Mouse (Mus musculus): Measurements from ENCODE around the gene Heatr5b.
A peak's percentile ranks its signal among the peaks of the same experiment; 100 is the strongest.

Gene Heatr5b

GRCm38 (mm10) chr17:78768937-78769336 is 66.2 kb downstream of the Heatr5b start:
- DNase-seq (ENCODE audit: low read depth, low spot score) = no peak

GRCm38 (mm10) chr17:78767546-78767945 is 67.6 kb downstream of the Heatr5b start:
- no peak for DNase-seq (ENCODE audit: low read depth, low spot score)

- no peak for DNase-seq (ENCODE audit: low read depth, low spot score)
Measured at GRCm38 (mm10) chr17:78766084-78766483, 69.1 kb downstream of the Heatr5b start.

DNA sequence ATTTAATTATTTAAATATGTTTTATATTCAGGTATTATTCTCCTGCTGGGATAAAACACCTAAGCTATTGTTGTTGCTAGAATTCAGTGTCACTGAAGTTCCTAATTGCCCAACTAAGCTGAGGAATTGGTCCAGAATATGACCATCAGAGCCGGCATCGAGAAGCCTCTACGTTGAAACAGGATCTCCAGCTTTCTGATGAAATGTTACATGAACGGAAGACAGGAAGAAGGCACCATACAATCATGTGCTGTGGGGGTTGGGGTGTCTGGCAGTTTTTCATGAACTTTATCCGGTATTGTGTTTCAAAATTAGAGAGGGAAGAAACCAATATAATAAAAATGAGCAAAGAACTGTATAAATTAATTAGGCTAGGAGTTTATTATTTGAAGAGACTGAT is 71.9 kb downstream of the Heatr5b start:
- no peak for DNase-seq (ENCODE audit: low read depth, low spot score)

- no peak for DNase-seq (ENCODE audit: low read depth, low spot score)
Measured at GRCm38 (mm10) chr17:78752938-78753655, 82.1 kb downstream of the Heatr5b start.

DNA sequence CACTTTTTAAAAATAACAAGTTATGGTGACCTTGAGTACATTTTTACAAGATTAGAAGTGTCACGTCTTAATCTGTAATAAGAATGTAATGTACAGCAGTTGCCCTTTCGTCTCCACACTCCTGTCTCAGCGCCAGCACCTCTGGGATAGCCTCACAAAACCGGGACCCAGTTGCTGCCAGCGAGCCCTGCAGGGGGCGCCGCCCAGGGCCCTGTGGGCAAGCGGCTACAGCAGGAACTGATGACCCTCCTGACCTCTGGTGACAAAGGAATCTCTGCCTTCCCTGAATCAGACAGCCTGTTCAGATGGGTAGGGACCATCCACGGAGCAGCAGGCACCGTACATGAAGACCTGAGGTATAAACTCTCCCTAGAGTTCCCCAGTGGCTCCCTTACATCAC is 83.1 kb downstream of the Heatr5b start:
- no peak for DNase-seq (ENCODE audit: low read depth, low spot score)

GRCm38 (mm10) chr17:78748440-78748839 is 86.7 kb downstream of the Heatr5b start:
- no peak for DNase-seq (ENCODE audit: low read depth, low spot score)

- DNase-seq (ENCODE audit: low read depth, low spot score) = no peak
Measured at GRCm38 (mm10) chr17:78738416-78738815, 96.7 kb downstream of the Heatr5b start.

DNA sequence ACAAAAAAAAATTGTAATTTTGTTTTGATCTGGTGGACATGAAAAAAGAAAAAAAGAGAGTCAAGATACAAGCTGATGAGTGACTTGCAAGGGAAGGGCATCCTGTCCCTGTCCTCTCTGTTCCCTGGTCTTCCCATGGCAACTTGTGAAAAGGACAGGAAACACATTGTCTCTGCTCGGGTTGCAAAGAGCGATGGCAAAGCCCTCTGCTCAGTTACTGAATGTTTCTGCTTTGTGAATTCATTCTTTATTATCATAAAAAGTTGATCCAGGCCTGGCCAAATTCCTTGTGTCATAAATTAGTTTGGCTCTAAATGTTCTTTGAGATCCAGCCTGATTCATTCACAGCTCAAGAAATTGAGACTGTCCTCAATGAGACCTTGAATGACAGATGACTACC is 97.4 kb downstream of the Heatr5b start:
- DNase-seq (ENCODE audit: low read depth, low spot score) = no peak

GRCm38 (mm10) chr17:78737096-78737495 is 98.1 kb downstream of the Heatr5b start, which contains the start of gene Strn:
Strn (minus strand) TSS chr17:78737196.
- no peak for DNase-seq (ENCODE audit: low read depth, low spot score)

DNA sequence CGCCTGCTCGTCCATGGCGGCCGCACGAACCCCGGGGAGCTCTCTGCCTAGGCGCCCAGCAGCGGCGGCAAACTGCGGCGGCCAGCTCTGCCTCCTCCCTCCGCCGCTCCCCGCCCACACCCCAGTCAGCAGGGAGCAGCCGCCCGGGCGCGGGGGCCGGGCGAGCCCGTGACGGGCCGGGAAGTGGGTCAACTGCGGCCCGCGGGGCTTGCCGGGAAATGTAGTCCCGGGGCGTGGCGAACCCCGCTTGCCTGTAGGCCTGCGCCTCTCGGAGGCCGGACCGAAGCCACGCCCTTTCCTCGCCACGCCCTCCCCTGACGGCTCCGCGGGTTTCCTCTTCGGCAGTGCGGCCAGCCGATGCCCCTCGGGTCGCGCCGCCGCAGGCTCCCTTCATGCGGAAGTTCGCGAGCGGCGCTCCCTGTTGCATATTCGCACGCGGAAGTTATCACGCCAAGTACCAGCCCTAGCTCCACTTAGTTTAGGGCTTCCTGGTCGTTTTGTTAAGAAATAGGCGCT is 98.6 kb downstream of the Heatr5b start:
- peak; percentile 95 for DNase-seq (ENCODE audit: low read depth, low spot score)

- DNase-seq (ENCODE audit: low read depth, low spot score) = peak; percentile 81
Measured at GRCm38 (mm10) chr17:78735731-78736472, 99.3 kb downstream of the Heatr5b start.

GRCm38 (mm10) chr17:78734806-78735205 is 100.4 kb downstream of the Heatr5b start:
- peak; percentile 40 for DNase-seq (ENCODE audit: low read depth, low spot score)

- no peak for DNase-seq (ENCODE audit: low read depth, low spot score)
Measured at GRCm38 (mm10) chr17:78732056-78732455, 103.1 kb downstream of the Heatr5b start.

- peak; percentile 69 for DNase-seq (ENCODE audit: low read depth, low spot score)
Measured at GRCm38 (mm10) chr17:78726746-78727449, 108.3 kb downstream of the Heatr5b start.

DNA sequence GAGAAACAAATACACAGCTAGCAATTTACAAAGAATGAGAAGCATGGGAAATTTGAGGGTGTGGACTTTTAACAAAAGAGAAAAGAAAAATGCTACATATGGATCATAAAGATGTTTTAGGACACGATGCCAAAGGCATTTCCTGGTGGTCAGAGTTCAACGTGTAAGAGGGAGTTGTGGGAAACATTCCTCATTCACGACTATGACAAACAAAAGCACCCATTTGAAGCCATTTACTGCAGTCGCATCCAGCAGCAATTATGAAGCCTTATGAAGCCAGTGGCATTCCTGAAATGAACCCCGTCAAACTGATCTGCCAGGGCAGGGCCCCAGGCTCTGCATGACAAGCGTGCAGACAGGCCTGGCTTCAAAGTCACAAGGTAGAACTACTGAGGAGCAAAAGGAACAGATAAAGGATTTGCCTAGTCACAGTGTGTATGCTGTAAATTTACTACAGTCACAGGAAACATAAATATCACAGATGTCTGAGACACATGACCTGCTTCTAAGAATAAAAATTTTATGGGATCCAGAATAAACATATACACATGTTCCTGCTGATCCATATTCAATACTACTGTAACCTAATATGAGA is 110.6 kb downstream of the Heatr5b start:
- no peak for DNase-seq (ENCODE audit: low read depth, low spot score)

DNA sequence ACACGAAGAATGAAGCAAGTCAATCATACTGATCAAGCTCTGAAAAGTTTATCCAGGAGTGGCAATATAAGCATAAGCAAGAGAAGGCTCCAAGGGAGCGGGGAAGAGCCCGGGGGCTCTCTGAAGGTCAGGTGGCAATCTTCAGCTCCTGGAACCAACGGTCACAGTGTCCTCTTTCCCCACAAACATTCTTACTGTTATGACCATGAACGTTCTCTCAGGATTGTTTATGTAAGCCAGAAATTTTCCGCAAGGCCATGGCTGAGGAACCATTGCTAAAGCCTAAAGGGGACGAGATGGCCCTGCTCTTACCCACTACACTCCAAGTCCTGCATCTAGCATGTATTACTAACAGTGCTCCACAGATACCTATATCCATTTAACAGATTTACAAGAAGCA is 113.5 kb downstream of the Heatr5b start:
- no peak for DNase-seq (ENCODE audit: low read depth, low spot score)

GRCm38 (mm10) chr17:78719086-78719485 is 116.1 kb downstream of the Heatr5b start:
- DNase-seq (ENCODE audit: low read depth, low spot score) = no peak

- peak; percentile 23 for DNase-seq (ENCODE audit: low read depth, low spot score)
Measured at GRCm38 (mm10) chr17:78710258-78710657, 124.9 kb downstream of the Heatr5b start.

GRCm38 (mm10) chr17:78708422-78708821 is 126.7 kb downstream of the Heatr5b start:
- no peak for DNase-seq (ENCODE audit: low read depth, low spot score)

DNA sequence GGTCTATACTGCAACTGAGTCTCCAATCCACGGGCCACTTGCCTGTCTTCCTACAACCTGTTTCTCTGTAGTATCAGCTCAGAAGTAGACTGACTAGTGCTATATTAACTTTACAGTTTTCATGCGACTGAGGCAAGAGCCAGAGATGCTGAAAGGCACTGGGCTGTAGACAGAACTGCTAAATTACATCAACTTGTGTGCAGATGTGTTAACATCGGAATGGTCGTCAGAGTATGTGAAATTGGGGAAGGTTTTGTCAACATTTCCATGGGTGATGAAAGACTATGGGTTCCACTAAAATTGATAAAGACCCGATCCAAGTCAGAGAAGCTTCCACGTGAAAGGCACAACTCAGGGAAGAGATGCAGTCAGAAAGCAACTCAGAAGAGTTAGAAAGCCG is 132.2 kb downstream of the Heatr5b start:
- no peak for DNase-seq (ENCODE audit: low read depth, low spot score)
